ENCODE assay signal across 8 mouse cellular contexts in genomic region chr5:142920311-142921073, GRCm38 (mm10). TPM values are rescaled to one million over a fixed set of nuclear protein-coding genes. Genes with fewer than 3 reads are reported as not detected.
DNase-seq lines count a peak whose midpoint lies in the region; ATAC-seq and TF ChIP-seq lines count a peak whose summit lies in the region.

No protein-coding gene starts in this region.

- no peak overlapping the region for H3K4me3 ChIP-seq in ES-E14 (ENCODE audit: insufficient read depth in 1 of 2, low read depth in 1 of 2, low read length in 2 of 2, poor library complexity in 1 of 2, severe bottlenecking in 1 of 2)
- H3K4me3 ChIP-seq in heart, adult 2 months, result no peak overlapping the region
- H3K4me3 ChIP-seq in kidney, postnatal 0 days (replicated peaks; ENCODE audit: low read depth, low read length), result no peak overlapping the region
- H3K4me3 ChIP-seq in midbrain, embryonic 11.5 days (ENCODE audit: low read depth, low read length), result no peak overlapping the region

- 0 out of 2 replicates have a peak overlapping the region, but pooled peaks have one; percentile 12 for H3K9ac ChIP-seq in ES-E14 (ENCODE audit: insufficient read depth, low read depth, low read length, poor library complexity, severe bottlenecking)
- no peak overlapping the region for H3K9ac ChIP-seq in heart, adult 2 months (ENCODE audit: low read depth, low read length)
- H3K9ac ChIP-seq in kidney, postnatal 0 days (ENCODE audit: low read depth, low read length), result no peak overlapping the region
- no peak overlapping the region for H3K9ac ChIP-seq in midbrain, embryonic 11.5 days (ENCODE audit: low read length)

- ATAC-seq in kidney, postnatal 0 days (replicated peaks; ENCODE audit: low FRiP score, low read depth), result peak; percentile 76
- peak; percentile 98 for ATAC-seq in megakaryocyte, adult 5-6 weeks (ENCODE audit: poor library complexity, severe bottlenecking)
- ATAC-seq in midbrain, embryonic 11.5 days (ENCODE audit: low FRiP score), result no peak

- DNase-seq in ES-E14 (ENCODE audit: low read depth, low spot score), result no peak
- peak; percentile 75 for DNase-seq in adrenal gland, postnatal 25 days
- DNase-seq in heart, adult 2 months, result peak; percentile 84 to 93
- DNase-seq in kidney, postnatal 0 days (ENCODE audit: low spot score), result peak; percentile 77
- peak; percentile 80 to 90 for DNase-seq in thymus, postnatal 36 days
- DNase-seq in left cerebral cortex, adult 8-10 months (ENCODE audit: low spot score in 2 of 2), result no peak
- DNase-seq in midbrain, embryonic 11.5 days (ENCODE audit: low spot score, missing footprints), result no peak

- no peaks in the 10 kb centered on the region for H3K79me2 ChIP-seq in heart, adult 2 months (replicated peaks; ENCODE audit: control insufficient read depth, insufficient read depth, low read length)

- no peaks in the 10 kb centered on the region for H3K9me3 ChIP-seq in ES-E14 (ENCODE audit: control insufficient read depth, insufficient read depth, low read depth, low read length)
- H3K9me3 ChIP-seq in kidney, postnatal 0 days (replicated peaks; ENCODE audit: low read length), result no peaks in the 10 kb centered on the region
- H3K9me3 ChIP-seq in midbrain, embryonic 11.5 days (ENCODE audit: control insufficient read depth, low read length), result no peaks in the 10 kb centered on the region

- H3K27ac ChIP-seq in ES-E14 (ENCODE audit: insufficient read depth, low read depth, low read length, poor library complexity, severe bottlenecking), result peak overlapping the region; percentile 77
- H3K27ac ChIP-seq in heart, adult 2 months, result peak overlapping the region; percentile 85
- peak overlapping the region; percentile 36; the same call in 1 of the 2 replicates for H3K27ac ChIP-seq in kidney, postnatal 0 days
- no peak overlapping the region for H3K27ac ChIP-seq in midbrain, embryonic 11.5 days (ENCODE audit: low read depth, low read length)

- 14% methylated on average over 8 of the region's 8 CpGs for WGBS in heart, adult 2 months
- 30% methylated on average over 8 of the region's 8 CpGs for WGBS in kidney, postnatal 0 days
- 69% methylated on average over 8 of the region's 8 CpGs for WGBS in midbrain, embryonic 11.5 days

- H3K4me1 ChIP-seq in ES-E14 (ENCODE audit: control insufficient read depth in 2 of 2, insufficient read depth in 2 of 2, low read length in 2 of 2, poor library complexity in 1 of 2), result peaks cover 7 to 32% of the 10 kb centered on the region in 2 experiments; a peak in 3 of 4 replicates
- H3K4me1 ChIP-seq in heart, adult 2 months (ENCODE audit: control insufficient read depth, insufficient read depth, low read length), result peaks cover 10% of the 10 kb centered on the region
- peaks cover 5% of the 10 kb centered on the region; the same call in 1 of the 2 replicates for H3K4me1 ChIP-seq in kidney, postnatal 0 days (replicated peaks; ENCODE audit: insufficient read depth, low read length)
- H3K4me1 ChIP-seq in midbrain, embryonic 11.5 days (ENCODE audit: control insufficient read depth, insufficient read depth, low read length), result no peaks in the 10 kb centered on the region

- peak; percentile 98 for TF ChIP-seq EP300 in heart, adult 2 months (IDR thresholded peaks at IDR 0.05; ENCODE audit: insufficient read depth, low read depth, low read length)

- in situ Hi-C loops in ES-E14 (cut with MboI; ENCODE audit: low sequenced_read_pairs in 2 of 2, unreplicated experiment in 2 of 2), result no loop called here

- intact Hi-C loops in heart, adult 2 months (cut with DNase I), result loop anchor here (1.0 kb wide), 1 partner anchor 10 kb away; no protein-coding TSS in a partner anchor

- H3K36me3 ChIP-seq in ES-E14 (ENCODE audit: control insufficient read depth, insufficient read depth, low read length, poor library complexity, severe bottlenecking), result no peaks in the 10 kb centered on the region
- H3K36me3 ChIP-seq in heart, adult 2 months (ENCODE audit: control insufficient read depth, insufficient read depth, low read length), result no peaks in the 10 kb centered on the region
- no peaks in the 10 kb centered on the region for H3K36me3 ChIP-seq in kidney, postnatal 0 days (ENCODE audit: insufficient read depth, low read length)
- H3K36me3 ChIP-seq in midbrain, embryonic 11.5 days (ENCODE audit: control insufficient read depth, insufficient read depth, low read length), result no peaks in the 10 kb centered on the region

- H3K27me3 ChIP-seq in heart, adult 2 months (ENCODE audit: control insufficient read depth, insufficient read depth, low read length), result no peaks in the 10 kb centered on the region
- no peaks in the 10 kb centered on the region for H3K27me3 ChIP-seq in kidney, postnatal 0 days (ENCODE audit: insufficient read depth, low read length)
- no peaks in the 10 kb centered on the region for H3K27me3 ChIP-seq in midbrain, embryonic 11.5 days (ENCODE audit: control insufficient read depth, insufficient read depth, low read length)

- no peak overlapping the region for H3K4me2 ChIP-seq in kidney, postnatal 0 days (ENCODE audit: low read length)
- H3K4me2 ChIP-seq in midbrain, embryonic 11.5 days, result no peak overlapping the region

- peak; percentile 51 for TF ChIP-seq POLR2A in heart, adult 2 months (IDR thresholded peaks at IDR 0.05; ENCODE audit: insufficient read depth, low read depth, low read length)

- TF ChIP-seq CTCF in heart, adult 2 months (IDR thresholded peaks at IDR 0.05), result peak; percentile 13; the same call in 1 of the 2 replicates
- TF ChIP-seq CTCF in kidney, postnatal 0 days (IDR thresholded peaks at IDR 0.05; ENCODE audit: low read depth), result no peak

TF ChIP-seq in ES-E14, 5 proteins besides CTCF, POLR2A, EP300 and RAD21:
- no peak for TF ChIP-seq HCFC1 (IDR thresholded peaks at IDR 0.05; ENCODE audit: borderline replicate concordance, insufficient read depth, low read length)
- TF ChIP-seq MAFK (IDR thresholded peaks at IDR 0.05; ENCODE audit: insufficient read depth, low read depth, low read length), result no peak
- no peak for TF ChIP-seq ZNF384 (IDR thresholded peaks at IDR 0.05; ENCODE audit: low read depth, low read length)

RNA-seq across cellular contexts. Expression of gene Actb, which starts 13.9 kb away (rescaled TPM):
- 3,755 and 4,692 TPM in 2 replicates for total RNA-seq in ES-E14 (2012; rRNA removed)
- total RNA-seq in adrenal gland, postnatal 25 days (2021), result 2,846 and 3,181 TPM in 2 replicates
- total RNA-seq in heart, adult 2 months (2021), result 100 to 1,000 TPM; 679 to 987 TPM
- polyA plus RNA-seq in heart, adult 2 months (2012; rRNA removed), result 1,148 and 1,181 TPM in 2 replicates
- 14,836 and 15,514 TPM in 2 replicates for polyA plus RNA-seq in kidney, postnatal 0 days (2015; fragmentation: Nextera tagmentation; extraction: Ambion mirVana)
- total RNA-seq in megakaryocyte, adult 5-6 weeks (2015), result 15,428 and 15,938 TPM in 2 replicates
- 7,091 and 10,908 TPM in 2 replicates for total RNA-seq in megakaryocyte, adult 5-6 weeks (2017)
- 1,000 to 10,000 TPM; 2,552 to 2,721 (median 2,651) TPM for total RNA-seq in left cerebral cortex, adult 8-10 months (2022)
- polyA plus RNA-seq in midbrain, embryonic 11.5 days (2014; fragmentation: Nextera tagmentation; extraction: Ambion mirVana), result 14,142 and 15,094 TPM in 2 replicates

RNA-seq across cellular contexts. Expression of gene Fbxl18, which starts 25.3 kb away (rescaled TPM):
- total RNA-seq in ES-E14 (2012; rRNA removed), result 20.1 and 27.1 TPM in 2 replicates
- 14.5 and 19.8 TPM in 2 replicates for total RNA-seq in adrenal gland, postnatal 25 days (2021)
- total RNA-seq in heart, adult 2 months (2021), result 1 to 10 TPM; 4.0 to 4.5 TPM
- 6.9 and 7.6 TPM in 2 replicates for polyA plus RNA-seq in heart, adult 2 months (2012; rRNA removed)
- polyA plus RNA-seq in kidney, postnatal 0 days (2015; fragmentation: Nextera tagmentation; extraction: Ambion mirVana), result 9.6 and 9.9 TPM in 2 replicates
- total RNA-seq in megakaryocyte, adult 5-6 weeks (2015), result 1.7 and 3.0 TPM in 2 replicates
- total RNA-seq in megakaryocyte, adult 5-6 weeks (2017), result 2.6 and 2.7 TPM in 2 replicates
- total RNA-seq in left cerebral cortex, adult 8-10 months (2022), result 10 to 100 TPM; 28.8 to 30.9 (median 29.6) TPM
- polyA plus RNA-seq in midbrain, embryonic 11.5 days (2014; fragmentation: Nextera tagmentation; extraction: Ambion mirVana), result 10.5 and 11.8 TPM in 2 replicates

RNA-seq across cellular contexts. Expression of gene Fscn1, which starts 39.7 kb away (rescaled TPM):
- total RNA-seq in ES-E14 (2012; rRNA removed), result 161 and 310 TPM in 2 replicates
- total RNA-seq in adrenal gland, postnatal 25 days (2021), result 36.1 and 51.3 TPM in 2 replicates
- 10 to 100 TPM; 18.7 to 22.5 TPM for total RNA-seq in heart, adult 2 months (2021)
- polyA plus RNA-seq in heart, adult 2 months (2012; rRNA removed), result 37.0 and 47.7 TPM in 2 replicates
- 175 and 205 TPM in 2 replicates for polyA plus RNA-seq in kidney, postnatal 0 days (2015; fragmentation: Nextera tagmentation; extraction: Ambion mirVana)
- not detected in 2 replicates for total RNA-seq in megakaryocyte, adult 5-6 weeks (2015)
- 0.08 and 0.11 TPM in 2 replicates for total RNA-seq in megakaryocyte, adult 5-6 weeks (2017)
- total RNA-seq in left cerebral cortex, adult 8-10 months (2022), result 100 to 1,000 TPM; 218 to 276 (median 259) TPM
- 566 and 605 TPM in 2 replicates for polyA plus RNA-seq in midbrain, embryonic 11.5 days (2014; fragmentation: Nextera tagmentation; extraction: Ambion mirVana)

Comparison
In these comparisons a context has a peak if more than half of its experiments do, and no peak if none do; other contexts are left out.
1. DNase-seq: peak in adrenal gland, postnatal 25 days (single experiment), heart, adult 2 months (2 of 2), kidney, postnatal 0 days (single experiment) and thymus, postnatal 36 days (2 of 2); none in ES-E14 (single experiment), left cerebral cortex, adult 8-10 months (0 of 2) and midbrain, embryonic 11.5 days (single experiment).
2. RNA of gene Fscn1, which starts 39.7 kb away (total RNA-seq): 161 to 310 TPM in ES-E14, 218 to 276 TPM in left cerebral cortex, adult 8-10 months, 36.1 to 51.3 TPM in adrenal gland, postnatal 25 days and 18.7 to 22.5 TPM in heart, adult 2 months; 0.08 to 0.11 TPM in megakaryocyte, adult 5-6 weeks; every median in the first group is over 10 times any median in the second.